Comparison of ENCODE assay signal across 8 mouse cellular contexts in genomic region chr8:117053135-117054079, GRCm38 (mm10). TPM values are rescaled to one million over a fixed set of nuclear protein-coding genes. Genes with fewer than 3 reads are reported as not detected.
DNase-seq lines count a peak whose midpoint lies in the region; ATAC-seq and TF ChIP-seq lines count a peak whose summit lies in the region.

No protein-coding gene starts in this region.

- 0 out of 2 replicates have a peak, but pooled peaks cover 8% of the 10 kb centered on the region for H3K4me1 ChIP-seq in midbrain, embryonic 10.5 days
- H3K4me1 ChIP-seq in midbrain, embryonic 13.5 days (replicated peaks): no peaks in the 10 kb centered on the region
- no peaks in the 10 kb centered on the region for H3K4me1 ChIP-seq in cortical plate, adult 2 months (ENCODE audit: control insufficient read depth, insufficient read depth, low read length)

- peak; percentile 33; the same call in 1 of the 2 replicates for TF ChIP-seq CTCF in cortical plate, adult 2 months (IDR thresholded peaks at IDR 0.05; ENCODE audit: extremely low read depth, insufficient read depth, low read length)

- H3K27ac ChIP-seq in midbrain, embryonic 10.5 days (replicated peaks): no peak overlapping the region
- no peak overlapping the region for H3K27ac ChIP-seq in midbrain, embryonic 13.5 days
- no peak overlapping the region for H3K27ac ChIP-seq in cortical plate, adult 2 months (ENCODE audit: insufficient read depth, low read length)

- no peak overlapping the region for H3K4me2 ChIP-seq in midbrain, embryonic 13.5 days (replicated peaks)

- intact Hi-C loops in left cerebral cortex, postnatal 14 days (cut with DNase I): no loop called here

- no peak overlapping the region for H3K4me3 ChIP-seq in midbrain, embryonic 10.5 days
- H3K4me3 ChIP-seq in midbrain, embryonic 13.5 days (replicated peaks): no peak overlapping the region
- no peak overlapping the region for H3K4me3 ChIP-seq in cortical plate, adult 2 months (ENCODE audit: insufficient read depth, low read length)

- H3K9ac ChIP-seq in midbrain, embryonic 13.5 days (replicated peaks): no peak overlapping the region

- no peak for ATAC-seq in midbrain, embryonic 13.5 days

- H3K36me3 ChIP-seq in midbrain, embryonic 10.5 days: no peaks in the 10 kb centered on the region
- H3K36me3 ChIP-seq in midbrain, embryonic 13.5 days: no peaks in the 10 kb centered on the region

- H3K27me3 ChIP-seq in midbrain, embryonic 10.5 days (ENCODE audit: low read depth, poor library complexity, severe bottlenecking): no peaks in the 10 kb centered on the region
- no peaks in the 10 kb centered on the region for H3K27me3 ChIP-seq in midbrain, embryonic 13.5 days

- no peaks in the 10 kb centered on the region for H3K9me3 ChIP-seq in midbrain, embryonic 10.5 days (replicated peaks)
- H3K9me3 ChIP-seq in midbrain, embryonic 13.5 days: no peaks in the 10 kb centered on the region

- no peak for TF ChIP-seq POLR2A in cortical plate, adult 2 months (IDR thresholded peaks at IDR 0.05; ENCODE audit: extremely low read depth, insufficient read depth, low read length)

- DNase-seq in midbrain, embryonic 10.5 days (ENCODE audit: low spot score): peak; percentile 25
- DNase-seq in ZHBTc4 (ENCODE audit: low read depth, low spot score): peak; percentile 82
- DNase-seq in retina, embryonic 14.5 days (ENCODE audit: low spot score): peak; percentile 17
- no peak for DNase-seq in gastrocnemius, adult 8-10 months (ENCODE audit: low spot score in 2 of 2)
- DNase-seq in right cerebral cortex, postnatal 10 days (ENCODE audit: low spot score in 2 of 2): no peak
- no peak for DNase-seq in left cerebral cortex, postnatal 14 days (ENCODE audit: low spot score in 2 of 2)

- 73% methylated on average over 12 of the region's 12 CpGs for WGBS in midbrain, embryonic 10.5 days
- WGBS in midbrain, embryonic 13.5 days: 66% methylated on average over 12 of the region's 12 CpGs

RNA-seq across cellular contexts. Expression of gene Pkd1l2, which starts 28.8 kb away (rescaled TPM):
- polyA plus RNA-seq in midbrain, embryonic 10.5 days (2016; fragmentation: Nextera tagmentation; extraction: Ambion mirVana): 0.05 TPM in 1 of 2 replicates, not detected in the other
- polyA plus RNA-seq in midbrain, embryonic 13.5 days (2015; fragmentation: Nextera tagmentation; extraction: Ambion mirVana): not detected in 2 replicates
- 0.13 and 0.19 TPM in 2 replicates for polyA plus RNA-seq in cortical plate, adult 2 months (2012; rRNA removed)
- under 1 TPM; 0.05 to 0.20 (median 0.14) TPM for total RNA-seq in gastrocnemius, adult 8-10 months (2022)
- total RNA-seq in left cerebral cortex, postnatal 14 days (2021): not detected

RNA-seq across cellular contexts. Expression of gene Bco1, which starts 42.2 kb away (rescaled TPM):
- polyA plus RNA-seq in midbrain, embryonic 10.5 days (2016; fragmentation: Nextera tagmentation; extraction: Ambion mirVana): 0.05 and 0.10 TPM in 2 replicates
- polyA plus RNA-seq in midbrain, embryonic 13.5 days (2015; fragmentation: Nextera tagmentation; extraction: Ambion mirVana): 0.08 and 0.13 TPM in 2 replicates
- polyA plus RNA-seq in cortical plate, adult 2 months (2012; rRNA removed): 0.11 TPM in 1 of 2 replicates, not detected in the other
- total RNA-seq in gastrocnemius, adult 8-10 months (2022): not detected
- not detected for total RNA-seq in left cerebral cortex, postnatal 14 days (2021)

Comparison
In these comparisons a context has a peak if more than half of its experiments do, and no peak if none do; other contexts are left out.
1. DNase-seq: peak in midbrain, embryonic 10.5 days (single experiment), ZHBTc4 (single experiment) and retina, embryonic 14.5 days (single experiment); none in gastrocnemius, adult 8-10 months (0 of 2), right cerebral cortex, postnatal 10 days (0 of 2) and left cerebral cortex, postnatal 14 days (0 of 2).